Mouse (Mus musculus) gastrocnemius, postnatal 25 days (tissue): Measurements from ENCODE around the gene Cwc22. TPM values are rescaled to one million over a fixed set of nuclear protein-coding genes. Genes with fewer than 3 reads are reported as not detected.

Source experiments
- DNase-seq: peaks from one replicate; pipeline ENCODE4 v3.0.0; 2022
- total RNA-seq, 2 experiments: library from RNA; stranded (reverse); gene quantifications; 1 replicate in 1 of 2; 2 replicates in 1 of 2; pipeline ENCODE4 v1.2.3; 2021

Gene Cwc22
- total RNA-seq, 2 experiments from 2014 or later = 11.1 to 11.6 TPM

DNA sequence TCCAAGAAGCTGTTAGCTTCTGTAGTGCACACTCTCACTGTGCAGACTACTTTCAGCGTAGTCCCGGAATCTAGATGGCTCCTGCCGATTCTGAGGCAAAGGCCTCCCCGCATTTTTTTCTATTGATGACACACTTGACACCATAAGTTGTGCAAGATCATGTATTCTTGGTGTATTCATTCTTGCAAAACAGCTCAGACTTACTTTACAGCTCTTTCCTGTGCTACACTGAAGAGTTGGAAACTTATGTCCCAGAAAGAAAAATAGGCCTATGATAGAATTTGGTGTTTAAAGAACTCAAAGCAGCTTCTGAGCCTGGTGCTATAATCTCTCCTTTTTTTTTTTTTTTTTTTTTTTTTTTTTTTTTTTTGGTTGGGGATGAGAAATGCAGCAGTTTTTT, 23.8 kb upstream of the Cwc22 start:
- DNase-seq = no peak

- no peak for DNase-seq
These were observed 16.4 kb upstream of the Cwc22 start for GRCm38 (mm10) chr2:77962450-77963193.

GRCm38 (mm10) chr2:77961256-77961655, 15.1 kb upstream of the Cwc22 start:
- DNase-seq = no peak

DNA sequence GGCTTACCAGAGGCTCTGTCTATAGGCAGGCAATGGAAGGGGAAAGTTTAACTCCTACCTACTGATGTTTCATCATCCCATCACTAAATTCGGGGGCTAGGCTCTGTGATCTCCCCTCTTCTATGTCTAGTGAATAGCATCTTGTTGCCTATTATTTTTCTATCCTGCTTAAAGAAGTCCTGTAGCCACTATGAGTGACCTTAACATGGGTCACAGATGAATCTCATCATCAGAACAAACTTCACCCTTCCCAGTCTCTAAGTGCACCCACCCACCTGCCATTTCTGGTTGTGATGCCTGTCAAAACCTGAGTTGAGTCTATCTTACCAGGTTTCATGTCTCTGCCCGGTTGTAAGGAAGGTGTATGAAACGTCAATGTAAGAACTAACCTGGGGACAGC, 14.5 kb upstream of the Cwc22 start:
- no peak for DNase-seq

GRCm38 (mm10) chr2:77959341-77959740, 13.2 kb upstream of the Cwc22 start:
- DNase-seq = no peak

DNA sequence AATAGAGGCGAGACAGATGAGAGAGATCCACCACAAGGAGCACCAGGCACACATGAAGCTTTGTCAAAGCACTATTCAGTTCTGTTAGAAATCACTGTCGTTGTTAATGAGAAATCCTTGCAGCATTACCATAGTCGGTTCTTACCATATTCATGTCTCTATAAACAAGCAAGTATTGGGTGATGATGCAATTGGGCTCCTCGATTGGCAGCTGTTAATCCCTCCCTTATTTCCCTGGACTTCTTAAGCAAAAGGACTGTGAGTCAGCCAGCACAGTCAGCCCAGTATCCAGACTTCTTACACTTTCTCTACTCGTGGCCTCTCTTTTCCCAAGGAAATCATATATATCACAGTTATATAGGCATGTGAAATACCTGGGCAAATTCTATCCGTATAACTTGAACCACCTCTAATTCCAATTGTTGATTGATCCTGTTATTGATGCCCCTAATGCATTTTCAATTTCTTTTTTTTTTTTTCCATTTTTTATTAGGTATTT, 5.3 kb upstream of the Cwc22 start:
- DNase-seq = no peak

DNA sequence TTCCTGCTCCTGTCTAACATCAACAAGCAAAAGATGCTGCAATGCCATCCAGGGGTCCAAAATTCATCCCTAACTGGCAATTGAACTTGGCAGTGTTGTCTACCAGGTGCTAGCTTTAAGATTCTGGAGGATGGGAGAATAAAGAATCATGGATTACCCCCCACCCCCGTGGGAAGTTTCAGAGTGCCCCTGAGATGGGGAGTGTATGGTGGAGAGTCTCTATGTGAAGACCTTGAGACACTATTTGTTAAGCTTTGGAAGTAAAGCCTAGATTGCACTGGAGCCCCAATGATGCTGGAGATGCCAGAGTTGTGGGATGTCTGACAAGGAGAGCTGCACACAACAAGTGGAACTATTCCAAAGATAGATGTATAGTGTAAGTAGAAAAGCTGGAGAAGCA, 3.9 kb upstream of the Cwc22 start:
- DNase-seq = no peak

DNA sequence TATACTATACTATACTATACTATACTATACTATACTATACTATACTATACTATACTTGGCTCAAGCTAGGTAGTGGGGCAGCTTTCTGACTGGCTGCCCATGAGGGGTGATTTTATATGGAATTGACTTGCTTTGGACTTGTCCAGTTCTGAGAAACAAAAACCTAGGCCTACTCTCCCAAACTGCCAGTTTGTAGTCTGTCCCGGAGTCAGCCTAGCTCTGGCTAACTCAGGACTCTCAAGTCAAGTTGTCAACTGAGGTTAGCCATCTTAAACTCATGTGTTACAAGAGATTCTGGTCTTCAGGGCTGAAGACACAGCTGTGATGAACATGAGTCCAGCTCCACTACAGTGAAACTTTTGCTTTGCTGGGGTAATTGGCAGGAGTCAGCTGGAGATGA, 3.3 kb upstream of the Cwc22 start:
- DNase-seq = no peak

DNA sequence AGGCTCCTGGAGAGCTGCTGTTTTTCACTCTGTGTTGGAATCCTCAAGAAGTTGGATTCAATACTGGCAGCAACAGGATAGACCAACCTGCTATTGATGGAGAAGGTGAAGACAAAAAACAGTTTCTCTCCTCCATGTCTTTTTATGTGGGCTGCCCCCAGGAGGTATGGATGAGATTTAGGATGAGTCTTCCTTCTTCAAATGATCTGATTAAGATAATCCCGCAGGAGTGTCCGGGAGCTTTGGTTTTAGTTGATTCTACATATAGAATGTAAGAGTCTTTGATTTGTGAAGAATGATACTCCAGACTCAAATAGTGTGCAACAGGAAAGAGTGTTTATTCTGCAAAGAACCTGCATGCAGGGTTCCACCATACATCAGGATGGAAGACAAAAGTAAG, 2.7 kb upstream of the Cwc22 start:
- no peak for DNase-seq

- DNase-seq = no peak
These were observed 2.0 kb upstream of the Cwc22 start for GRCm38 (mm10) chr2:77948126-77948525.

DNA sequence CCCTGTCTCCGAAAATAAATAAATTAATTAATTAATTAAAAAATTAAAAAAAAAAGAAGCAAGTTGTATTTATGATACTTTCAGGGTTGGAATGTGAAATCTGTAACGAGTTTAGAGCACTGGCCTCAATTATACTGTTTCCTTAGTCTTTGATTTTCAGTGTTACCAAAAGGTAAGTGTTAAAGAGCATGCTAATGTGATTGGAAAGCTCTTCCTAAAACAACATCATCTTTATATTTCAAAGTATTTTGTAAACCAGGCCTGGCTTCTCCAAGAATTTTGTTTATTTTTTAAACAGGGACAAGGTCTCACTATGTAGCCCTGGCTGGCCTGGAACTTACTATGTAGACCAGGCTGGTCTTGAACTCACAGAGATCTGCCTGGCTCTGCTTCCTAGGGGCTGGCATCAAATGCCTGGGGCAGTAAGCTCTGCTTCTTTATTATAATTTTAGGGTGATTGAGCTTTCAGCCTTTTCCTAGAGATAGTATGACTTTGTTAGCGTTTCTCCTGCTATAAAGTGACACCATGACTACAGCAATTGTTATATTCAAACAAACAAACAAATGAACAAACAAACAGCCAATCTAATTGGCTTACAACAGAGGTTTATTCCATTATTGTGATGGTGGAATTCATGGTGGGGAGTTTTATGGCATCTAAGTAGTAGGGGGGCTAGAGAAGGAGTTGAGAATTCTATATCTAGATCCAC, 1.1 kb upstream of the Cwc22 start:
- DNase-seq = no peak

DNA sequence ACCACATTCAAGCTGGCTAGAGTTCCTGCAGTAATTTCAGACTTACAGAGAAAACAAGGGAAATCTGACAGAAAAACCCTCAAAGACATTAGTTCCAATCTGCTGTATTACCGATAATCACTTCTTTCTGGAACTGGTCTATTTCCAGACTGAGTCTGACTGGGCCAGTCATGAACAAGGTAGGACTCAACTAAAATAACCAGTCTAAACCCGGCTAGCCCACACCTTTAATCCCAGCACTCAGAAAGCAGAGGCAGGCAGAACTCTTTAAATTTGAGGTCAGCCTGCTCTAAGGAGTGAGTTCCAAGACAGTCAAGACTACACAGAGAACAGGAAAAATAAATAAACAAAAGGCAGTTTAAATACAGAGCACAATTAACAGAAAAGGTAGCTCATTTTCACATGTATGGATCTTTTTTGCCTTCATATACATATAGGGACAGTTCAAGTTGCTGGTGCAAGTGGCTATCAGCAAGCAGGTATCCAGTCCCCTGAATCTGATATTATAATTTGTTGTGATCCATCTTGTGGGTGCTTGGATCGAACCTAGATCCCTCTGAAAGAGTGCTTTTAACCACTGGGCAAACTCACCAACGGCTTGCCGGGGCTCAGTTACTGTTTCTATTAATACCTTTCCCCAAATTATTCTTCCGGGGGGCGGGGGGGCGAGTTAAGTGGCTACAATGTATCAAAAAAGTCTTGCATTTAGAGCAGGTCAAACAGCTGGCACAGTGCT, 1.1 kb downstream of the Cwc22 start:
- DNase-seq = no peak

DNA sequence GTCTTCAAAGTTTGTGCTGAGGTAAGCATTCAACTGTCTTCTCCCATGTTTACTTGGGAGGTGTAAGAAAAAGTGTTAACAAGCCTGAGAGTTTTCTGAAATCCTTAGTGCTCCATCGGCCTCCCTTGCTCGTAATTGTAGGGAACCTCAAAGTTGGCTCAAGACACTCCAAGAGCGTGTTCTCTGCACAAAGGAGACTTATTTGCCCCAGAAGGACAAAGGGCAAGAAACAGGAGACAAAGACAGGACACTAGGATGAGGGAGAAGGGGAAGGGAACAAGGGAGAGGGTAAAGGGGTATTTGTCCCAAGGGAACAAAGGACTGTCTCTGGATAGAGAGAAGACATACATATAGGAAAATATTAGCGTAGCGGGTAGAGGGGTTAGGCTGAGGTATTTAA, 1.9 kb downstream of the Cwc22 start:
- no peak for DNase-seq

DNA sequence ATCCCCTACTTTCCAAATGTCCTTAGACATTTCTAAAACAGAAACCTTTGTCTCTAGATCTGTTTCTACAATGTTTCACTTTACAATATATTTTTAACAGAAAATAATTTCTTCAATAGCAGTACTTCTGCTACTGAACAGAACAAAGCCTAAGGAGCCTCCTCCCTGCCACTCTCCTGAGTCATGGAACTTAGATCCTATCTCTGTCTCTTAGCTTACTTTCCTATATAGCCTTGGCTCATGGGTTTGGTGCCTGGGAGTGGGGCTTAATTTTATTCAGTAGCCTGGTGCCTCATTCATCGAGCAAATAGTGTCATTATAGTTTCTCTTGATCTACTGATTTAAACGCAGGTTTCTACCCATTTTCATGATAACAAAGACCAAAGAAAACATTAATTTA, 4.2 kb downstream of the Cwc22 start:
- no peak for DNase-seq

GRCm38 (mm10) chr2:77938317-77938716, 7.9 kb downstream of the Cwc22 start:
- no peak for DNase-seq

GRCm38 (mm10) chr2:77937818-77938217, 8.4 kb downstream of the Cwc22 start:
- DNase-seq = no peak

GRCm38 (mm10) chr2:77934138-77934537, 12.0 kb downstream of the Cwc22 start:
- DNase-seq = no peak

DNA sequence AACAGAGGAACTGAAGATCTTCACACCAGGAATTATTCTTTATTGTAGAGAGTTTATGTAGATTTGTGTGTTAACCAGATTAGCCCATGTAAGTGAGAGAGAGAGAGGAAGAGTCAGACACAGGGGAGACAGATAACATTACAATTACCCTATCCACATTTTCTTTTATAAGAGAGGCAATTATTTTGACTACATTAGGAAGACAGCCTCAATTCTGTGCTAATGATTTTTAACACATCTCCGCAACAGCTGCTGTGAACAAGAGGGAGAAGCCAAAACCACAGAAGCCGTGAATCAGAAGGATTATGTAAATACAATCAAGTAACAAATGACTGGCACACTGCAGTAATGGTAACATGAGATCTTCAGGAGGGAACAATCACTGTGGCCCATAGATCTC, 12.5 kb downstream of the Cwc22 start:
- DNase-seq = no peak

DNA sequence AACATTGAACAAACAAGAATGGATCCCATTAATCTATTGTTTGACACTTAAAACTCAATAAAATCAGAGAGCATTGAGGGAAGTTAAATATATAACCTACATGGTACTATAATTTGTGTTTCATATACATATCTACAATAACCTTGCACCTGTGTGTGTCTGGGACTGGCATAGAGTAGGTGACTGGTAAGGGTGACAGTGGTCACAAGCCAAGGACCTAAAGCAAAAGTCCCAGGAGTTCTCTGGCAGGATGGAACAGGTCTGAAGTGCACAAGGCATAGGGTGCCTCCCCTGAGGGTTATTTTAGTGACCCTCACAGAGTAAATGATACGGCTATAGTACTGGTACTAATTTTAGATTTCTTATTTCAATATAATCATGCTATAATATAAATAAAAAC, 14.2 kb downstream of the Cwc22 start:
- DNase-seq = no peak

DNA sequence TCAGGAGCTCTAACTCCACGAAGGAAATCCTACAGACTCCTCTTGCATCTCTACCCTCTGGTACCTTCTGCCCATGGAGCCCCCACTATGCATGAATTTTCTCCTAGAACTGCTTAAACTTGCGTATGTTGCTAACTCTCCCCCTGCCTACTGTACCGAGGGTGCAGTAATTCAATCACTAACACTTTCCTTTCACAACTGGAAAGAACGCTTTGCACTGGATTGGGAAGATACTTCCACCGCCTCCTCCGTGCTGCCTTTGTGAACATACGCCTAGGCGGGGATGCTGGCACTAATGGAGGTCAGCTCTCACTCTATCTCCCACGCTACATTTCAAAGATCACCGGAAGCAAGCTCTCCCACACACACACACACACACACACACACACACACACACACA, 17.8 kb downstream of the Cwc22 start:
- DNase-seq = no peak

DNA sequence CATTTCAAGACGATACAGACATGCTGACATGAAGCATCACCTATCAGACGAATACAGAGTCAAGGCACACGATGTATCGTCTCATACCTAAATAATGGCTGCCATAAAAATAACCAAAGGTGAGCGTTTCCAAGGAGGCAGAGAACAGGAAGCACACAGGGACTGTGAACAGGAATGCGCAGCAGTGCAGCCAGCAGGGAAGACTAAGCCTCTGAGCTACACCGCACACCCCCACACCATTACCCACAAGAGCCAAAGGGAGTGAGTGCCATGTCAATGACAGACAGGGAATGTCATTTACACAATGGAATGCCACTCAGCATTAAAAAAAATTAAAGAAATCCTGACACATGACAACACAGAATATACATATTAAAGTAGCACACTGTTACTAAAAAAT, 19.7 kb downstream of the Cwc22 start:
- no peak for DNase-seq

DNA sequence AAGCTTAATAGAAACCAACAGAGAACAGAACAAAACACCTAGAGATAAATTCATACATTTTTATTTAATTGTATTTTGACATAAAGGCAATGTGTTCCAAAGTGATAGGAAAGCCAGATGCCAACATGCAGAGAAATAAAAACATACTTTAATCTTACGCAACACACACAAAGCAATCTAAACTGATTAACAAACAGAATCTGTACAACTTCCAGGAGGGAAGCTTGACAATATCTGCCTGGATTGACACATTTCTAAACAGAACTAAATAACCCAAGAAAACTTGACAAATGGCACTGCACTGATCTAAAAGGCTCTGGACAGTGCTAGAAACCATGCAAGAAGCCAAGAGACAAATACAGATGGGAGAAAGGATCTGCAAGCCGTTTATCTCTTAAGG, 20.2 kb downstream of the Cwc22 start:
- no peak for DNase-seq
